Mouse (Mus musculus): ENCODE results near the gene Steap2. TPM values are rescaled to one million over a fixed set of nuclear protein-coding genes. Genes with fewer than 3 reads are reported as not detected.

The Steap2 gene
- polyA plus RNA-seq (2015; fragmentation: Nextera tagmentation; extraction: Ambion mirVana) = 4.2 and 4.6 TPM in 2 replicates

- 1% methylated on average over 49 of the region's 66 CpGs for WGBS
- peak; percentile 87 for ATAC-seq (ENCODE audit: insufficient number of reproducible peaks, low FRiP score, low TSS enrichment, low read depth)
- peak within 1 kb of the TSS; percentile 50 for H3K27ac ChIP-seq
Observed at GRCm38 (mm10) chr5:5693956-5694653, at the start of gene Steap2. TSS of gene Steap2 (minus strand) at chr5:5694578.

GRCm38 (mm10) chr5:5734445-5734844 lies 40.1 kb upstream of the Steap2 start:
- H3K27ac ChIP-seq = no peak overlapping the region
- no peak for ATAC-seq (ENCODE audit: insufficient number of reproducible peaks, low FRiP score, low TSS enrichment, low read depth)
- H3K27me3 ChIP-seq = no peaks in the 10 kb centered on the region
- H3K4me2 ChIP-seq = no peak overlapping the region
- no peak overlapping the region for H3K4me3 ChIP-seq
- no peak overlapping the region for H3K9ac ChIP-seq
- no peaks in the 10 kb centered on the region for H3K9me3 ChIP-seq
- no peaks in the 10 kb centered on the region for H3K4me1 ChIP-seq
- H3K36me3 ChIP-seq = no peaks in the 10 kb centered on the region
- 94% methylated on average over 9 of the region's 9 CpGs for WGBS

More at GRCm38 (mm10) chr5:5693956-5694653, at the start of gene Steap2:
- peak within 1 kb of the TSS; percentile 61 for H3K9ac ChIP-seq
- H3K4me2 ChIP-seq = peak within 1 kb of the TSS; percentile 67
- H3K27me3 ChIP-seq = no peaks in the 10 kb centered on the region
- H3K36me3 ChIP-seq = no peaks in the 10 kb centered on the region
- H3K4me1 ChIP-seq = peaks cover 4% of the 10 kb centered on the region; the same call in 1 of the 2 replicates
- no peaks in the 10 kb centered on the region for H3K9me3 ChIP-seq
- H3K4me3 ChIP-seq = peak within 1 kb of the TSS; percentile 79

GRCm38 (mm10) chr5:5732858-5733257 lies 38.5 kb upstream of the Steap2 start:
- no peaks in the 10 kb centered on the region for H3K36me3 ChIP-seq
- 68% methylated on average over 2 of the region's 2 CpGs for WGBS
- H3K27ac ChIP-seq = no peak overlapping the region
- no peaks in the 10 kb centered on the region for H3K27me3 ChIP-seq
- H3K9me3 ChIP-seq = no peaks in the 10 kb centered on the region
- no peak overlapping the region for H3K4me2 ChIP-seq
- no peak overlapping the region for H3K9ac ChIP-seq
- no peaks in the 10 kb centered on the region for H3K4me1 ChIP-seq
- ATAC-seq (ENCODE audit: insufficient number of reproducible peaks, low FRiP score, low TSS enrichment, low read depth) = no peak
- no peak overlapping the region for H3K4me3 ChIP-seq

GRCm38 (mm10) chr5:5732208-5732607 lies 37.8 kb upstream of the Steap2 start:
- Histone ChIP-seq H3K4me3 (no peak overlapping the region), H3K9me3 (no peaks in the 10 kb centered on the region), H3K27ac (no peak overlapping the region), H3K36me3 (no peaks in the 10 kb centered on the region), H3K27me3 (no peaks in the 10 kb centered on the region), H3K4me2 (no peak overlapping the region), H3K9ac (no peak overlapping the region), H3K4me1 (no peaks in the 10 kb centered on the region)
- ATAC-seq (ENCODE audit: insufficient number of reproducible peaks, low FRiP score, low TSS enrichment, low read depth) = no peak
- WGBS = 97% methylated on average over 3 of the region's 3 CpGs

- no peaks in the 10 kb centered on the region for H3K4me1 ChIP-seq
- no peaks in the 10 kb centered on the region for H3K27me3 ChIP-seq
- H3K9ac ChIP-seq = no peak overlapping the region
- H3K9me3 ChIP-seq = no peaks in the 10 kb centered on the region
- H3K27ac ChIP-seq = no peak overlapping the region
- no peak overlapping the region for H3K4me2 ChIP-seq
- no peaks in the 10 kb centered on the region for H3K36me3 ChIP-seq
- no peak for ATAC-seq (ENCODE audit: insufficient number of reproducible peaks, low FRiP score, low TSS enrichment, low read depth)
- WGBS = 90% methylated on average over 4 of the region's 4 CpGs
- no peak overlapping the region for H3K4me3 ChIP-seq
Observed at GRCm38 (mm10) chr5:5729904-5730303, 35.5 kb upstream of the Steap2 start.

GRCm38 (mm10) chr5:5722217-5722616 lies 27.8 kb upstream of the Steap2 start:
- Histone ChIP-seq H3K4me1 (no peaks in the 10 kb centered on the region), H3K36me3 (no peaks in the 10 kb centered on the region), H3K4me2 (no peak overlapping the region), H3K9ac (no peak overlapping the region), H3K4me3 (no peak overlapping the region), H3K27me3 (no peaks in the 10 kb centered on the region), H3K27ac (no peak overlapping the region), H3K9me3 (no peaks in the 10 kb centered on the region)
- ATAC-seq (ENCODE audit: insufficient number of reproducible peaks, low FRiP score, low TSS enrichment, low read depth) = no peak
- 44% methylated on average over 7 of the region's 7 CpGs for WGBS

GRCm38 (mm10) chr5:5711032-5711431 lies 16.7 kb upstream of the Steap2 start:
- no peak overlapping the region for H3K9ac ChIP-seq
- H3K4me1 ChIP-seq = peaks cover 6% of the 10 kb centered on the region; the same call in 1 of the 2 replicates
- no peaks in the 10 kb centered on the region for H3K36me3 ChIP-seq
- no peak overlapping the region for H3K4me2 ChIP-seq
- no peaks in the 10 kb centered on the region for H3K9me3 ChIP-seq
- no peaks in the 10 kb centered on the region for H3K27me3 ChIP-seq
- WGBS = 72% methylated on average over 4 of the region's 4 CpGs
- no peak overlapping the region for H3K27ac ChIP-seq
- ATAC-seq (ENCODE audit: insufficient number of reproducible peaks, low FRiP score, low TSS enrichment, low read depth) = no peak
- no peak overlapping the region for H3K4me3 ChIP-seq

- Histone ChIP-seq H3K4me1 (peaks cover 6% of the 10 kb centered on the region; the same call in 1 of the 2 replicates), H3K9ac (no peak overlapping the region), H3K4me2 (peak overlapping the region; percentile 22), H3K27me3 (no peaks in the 10 kb centered on the region), H3K36me3 (no peaks in the 10 kb centered on the region), H3K4me3 (peak overlapping the region; percentile 16), H3K27ac (no peak overlapping the region), H3K9me3 (no peaks in the 10 kb centered on the region)
- no peak for ATAC-seq (ENCODE audit: insufficient number of reproducible peaks, low FRiP score, low TSS enrichment, low read depth)
- WGBS = 26% methylated on average over 13 of the region's 13 CpGs
Observed at GRCm38 (mm10) chr5:5707341-5708278, 13.2 kb upstream of the Steap2 start.

- Histone ChIP-seq H3K9me3 (no peaks in the 10 kb centered on the region), H3K4me2 (no peak overlapping the region), H3K4me3 (no peak overlapping the region), H3K4me1 (peaks cover 6% of the 10 kb centered on the region; the same call in 1 of the 2 replicates), H3K27me3 (no peaks in the 10 kb centered on the region), H3K36me3 (no peaks in the 10 kb centered on the region), H3K27ac (no peak overlapping the region), H3K9ac (no peak overlapping the region)
- ATAC-seq (ENCODE audit: insufficient number of reproducible peaks, low FRiP score, low TSS enrichment, low read depth) = no peak
- 26% methylated on average over 2 of the region's 2 CpGs for WGBS
Observed at GRCm38 (mm10) chr5:5705019-5705418, 10.6 kb upstream of the Steap2 start.

GRCm38 (mm10) chr5:5700386-5700785 lies 6.0 kb upstream of the Steap2 start:
- H3K4me1 ChIP-seq = no peaks in the 10 kb centered on the region
- H3K9ac ChIP-seq = no peak overlapping the region
- no peak overlapping the region for H3K27ac ChIP-seq
- no peaks in the 10 kb centered on the region for H3K9me3 ChIP-seq
- 74% methylated on average over 2 of the region's 2 CpGs for WGBS
- H3K36me3 ChIP-seq = no peaks in the 10 kb centered on the region
- no peaks in the 10 kb centered on the region for H3K27me3 ChIP-seq
- H3K4me2 ChIP-seq = no peak overlapping the region
- H3K4me3 ChIP-seq = no peak overlapping the region
- ATAC-seq (ENCODE audit: insufficient number of reproducible peaks, low FRiP score, low TSS enrichment, low read depth) = no peak

- ATAC-seq (ENCODE audit: insufficient number of reproducible peaks, low FRiP score, low TSS enrichment, low read depth) = no peak
- no peaks in the 10 kb centered on the region for H3K9me3 ChIP-seq
- no peak overlapping the region for H3K9ac ChIP-seq
- H3K36me3 ChIP-seq = no peaks in the 10 kb centered on the region
- H3K27me3 ChIP-seq = no peaks in the 10 kb centered on the region
- H3K27ac ChIP-seq = no peak overlapping the region
- H3K4me1 ChIP-seq = no peaks in the 10 kb centered on the region
- WGBS = 70% methylated on average over 3 of the region's 3 CpGs
- no peak overlapping the region for H3K4me2 ChIP-seq
- no peak overlapping the region for H3K4me3 ChIP-seq
Observed at GRCm38 (mm10) chr5:5698830-5699229, 4.5 kb upstream of the Steap2 start.

- Histone ChIP-seq H3K4me2 (no peak overlapping the region), H3K9ac (no peak overlapping the region), H3K4me1 (peaks cover 4% of the 10 kb centered on the region; the same call in 1 of the 2 replicates), H3K27ac (no peak overlapping the region), H3K9me3 (no peaks in the 10 kb centered on the region), H3K27me3 (no peaks in the 10 kb centered on the region), H3K36me3 (no peaks in the 10 kb centered on the region), H3K4me3 (no peak overlapping the region)
- WGBS = 82% methylated on average over 5 of the region's 5 CpGs
- no peak for ATAC-seq (ENCODE audit: insufficient number of reproducible peaks, low FRiP score, low TSS enrichment, low read depth)
Observed at GRCm38 (mm10) chr5:5695401-5695942, 1.1 kb upstream of the Steap2 start.
